Mouse (Mus musculus): Measurements from ENCODE around the gene Col5a3.
"Not testable (repeated sequence)": the region's sequence is repeated elsewhere in the genome, so short reads cannot be mapped to it uniquely, and the experiment has no call there.

Gene Col5a3

GRCm38 (mm10) chr9:20814521-20815272 is at the start of gene Col5a3:
Gene Col5a3 (minus strand): TSS chr9:20815067.
- DNase-seq (ENCODE audit: low read depth, low spot score): no peak

- no peak for DNase-seq (ENCODE audit: low read depth, low spot score)
Measured at GRCm38 (mm10) chr9:20862225-20862624, 47.4 kb upstream of the Col5a3 start.

GRCm38 (mm10) chr9:20861821-20862220 is 47.0 kb upstream of the Col5a3 start:
- no peak for DNase-seq (ENCODE audit: low read depth, low spot score)

- no peak for DNase-seq (ENCODE audit: low read depth, low spot score)
Measured at GRCm38 (mm10) chr9:20859926-20860325, 45.1 kb upstream of the Col5a3 start.

- DNase-seq (ENCODE audit: low read depth, low spot score): no peak
Measured at GRCm38 (mm10) chr9:20857131-20857530, 42.3 kb upstream of the Col5a3 start.

GRCm38 (mm10) chr9:20850179-20850578 is 35.3 kb upstream of the Col5a3 start:
- DNase-seq (ENCODE audit: low read depth, low spot score): no peak

GRCm38 (mm10) chr9:20842670-20843069 is 27.8 kb upstream of the Col5a3 start:
- no peak for DNase-seq (ENCODE audit: low read depth, low spot score)

- no peak for DNase-seq (ENCODE audit: low read depth, low spot score)
Measured at GRCm38 (mm10) chr9:20842211-20842610, 27.3 kb upstream of the Col5a3 start.

- DNase-seq (ENCODE audit: low read depth, low spot score): no peak
Measured at GRCm38 (mm10) chr9:20838931-20839330, 24.1 kb upstream of the Col5a3 start.

GRCm38 (mm10) chr9:20837184-20837947 is 22.5 kb upstream of the Col5a3 start:
- DNase-seq (ENCODE audit: low read depth, low spot score): no peak

GRCm38 (mm10) chr9:20835431-20835954 is 20.6 kb upstream of the Col5a3 start:
- not testable (repeated sequence) for DNase-seq (ENCODE audit: low read depth, low spot score)

- no peak for DNase-seq (ENCODE audit: low read depth, low spot score)
Measured at GRCm38 (mm10) chr9:20834881-20835280, 20.0 kb upstream of the Col5a3 start.

GRCm38 (mm10) chr9:20830901-20831643 is 16.2 kb upstream of the Col5a3 start:
- peak; percentile 64 for DNase-seq (ENCODE audit: low read depth, low spot score)

GRCm38 (mm10) chr9:20828127-20828526 is 13.3 kb upstream of the Col5a3 start:
- no peak for DNase-seq (ENCODE audit: low read depth, low spot score)

- no peak for DNase-seq (ENCODE audit: low read depth, low spot score)
Measured at GRCm38 (mm10) chr9:20825781-20826180, 10.9 kb upstream of the Col5a3 start.

- DNase-seq (ENCODE audit: low read depth, low spot score): no peak
Measured at GRCm38 (mm10) chr9:20822821-20823220, 8.0 kb upstream of the Col5a3 start.

GRCm38 (mm10) chr9:20820001-20820400 is 5.1 kb upstream of the Col5a3 start:
- no peak for DNase-seq (ENCODE audit: low read depth, low spot score)

GRCm38 (mm10) chr9:20818236-20818635 is 3.4 kb upstream of the Col5a3 start, which contains the start of gene Rdh8:
Gene Rdh8 (plus strand): TSS chr9:20818503.
- DNase-seq (ENCODE audit: low read depth, low spot score): no peak

GRCm38 (mm10) chr9:20812537-20813271 is 2.2 kb downstream of the Col5a3 start:
- DNase-seq (ENCODE audit: low read depth, low spot score): no peak

- no peak for DNase-seq (ENCODE audit: low read depth, low spot score)
Measured at GRCm38 (mm10) chr9:20810773-20811172, 4.1 kb downstream of the Col5a3 start.

GRCm38 (mm10) chr9:20810271-20810670 is 4.6 kb downstream of the Col5a3 start:
- DNase-seq (ENCODE audit: low read depth, low spot score): no peak

All from brain, embryonic 18.5 days (tissue).